Mouse (Mus musculus): ENCODE results near the gene a. TPM values are rescaled to one million over a fixed set of nuclear protein-coding genes. Genes with fewer than 3 reads are reported as not detected.

a gene
- total RNA-seq, 2 experiments from 2014 or later, result not detected

GRCm38 (mm10) chr2:154782856-154783650 lies 8.1 kb upstream of the a start:
- no peak for DNase-seq

DNA sequence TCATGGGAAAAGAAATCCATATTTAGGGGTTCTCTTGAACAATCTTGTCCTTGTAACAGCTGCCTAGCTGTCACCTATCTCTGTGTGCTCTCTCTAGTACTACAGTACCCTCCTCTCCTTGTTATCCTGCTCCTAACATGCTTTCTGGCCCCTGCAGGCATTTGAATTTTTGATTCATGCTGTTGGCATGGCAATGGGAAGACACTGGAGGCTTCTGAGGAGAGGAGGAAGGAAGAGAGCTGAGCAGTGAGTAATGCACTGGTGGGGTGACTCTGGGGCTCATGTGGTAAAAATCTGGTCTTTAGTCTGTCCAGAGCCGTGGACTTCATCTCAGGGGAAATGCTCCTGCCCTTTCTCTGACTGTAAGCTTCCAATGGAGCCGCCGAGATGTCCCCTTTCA lies 5.9 kb upstream of the a start:
- no peak for DNase-seq

GRCm38 (mm10) chr2:154786187-154786586 lies 5.0 kb upstream of the a start:
- DNase-seq, result no peak

DNA sequence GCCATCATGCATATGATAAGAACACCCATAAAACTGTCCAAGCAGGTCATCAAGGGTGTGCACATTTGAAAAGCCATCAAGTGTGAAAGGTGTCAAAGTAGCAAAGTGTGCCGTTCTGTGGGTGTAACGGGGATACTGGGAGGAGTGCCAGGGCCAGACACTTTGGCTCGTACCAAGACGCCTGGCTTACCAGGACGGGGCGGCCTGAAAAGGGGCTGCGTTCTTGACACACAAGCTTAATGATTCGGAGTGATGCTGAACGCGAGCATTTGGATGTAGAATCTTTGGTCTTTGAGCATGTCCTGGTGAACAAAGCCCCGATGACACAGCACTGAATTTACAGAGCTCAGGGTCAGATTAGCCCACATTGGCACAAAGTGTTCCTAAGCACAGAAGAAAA lies 4.4 kb upstream of the a start:
- peak in 1 of 2 experiments; percentile 39 for DNase-seq

GRCm38 (mm10) chr2:154789381-154789780 lies 1.8 kb upstream of the a start:
- no peak for DNase-seq

GRCm38 (mm10) chr2:154789977-154790655 lies 1.1 kb upstream of the a start:
- DNase-seq, result peak; percentile 40 to 42

- DNase-seq, result peak; percentile 88 to 93
Observed at GRCm38 (mm10) chr2:154791661-154792642, 750 bp downstream of the a start.

- no peak for DNase-seq
Observed at GRCm38 (mm10) chr2:154803372-154803771, 12.2 kb downstream of the a start.

GRCm38 (mm10) chr2:154803845-154804244 lies 12.6 kb downstream of the a start:
- no peak for DNase-seq

DNA sequence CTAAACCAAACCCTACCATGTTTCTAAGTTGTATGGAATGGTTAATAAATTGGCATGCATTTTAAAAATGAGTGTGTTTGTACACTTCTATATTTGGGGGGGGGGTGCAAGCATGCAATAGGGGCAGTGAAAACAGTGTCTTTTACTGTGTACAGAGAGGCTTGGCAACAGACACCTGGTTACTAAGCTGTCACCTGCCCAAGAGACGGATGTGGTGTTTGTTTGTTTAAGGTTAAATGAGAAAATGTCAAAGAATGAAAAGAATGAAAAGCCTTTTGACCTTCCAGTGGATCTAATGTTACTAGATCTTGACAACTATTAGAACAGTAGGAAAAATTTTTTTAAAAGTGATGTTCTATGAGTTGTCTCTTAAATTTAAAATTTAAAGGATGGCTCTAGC lies 16.5 kb downstream of the a start:
- no peak for DNase-seq

DNA sequence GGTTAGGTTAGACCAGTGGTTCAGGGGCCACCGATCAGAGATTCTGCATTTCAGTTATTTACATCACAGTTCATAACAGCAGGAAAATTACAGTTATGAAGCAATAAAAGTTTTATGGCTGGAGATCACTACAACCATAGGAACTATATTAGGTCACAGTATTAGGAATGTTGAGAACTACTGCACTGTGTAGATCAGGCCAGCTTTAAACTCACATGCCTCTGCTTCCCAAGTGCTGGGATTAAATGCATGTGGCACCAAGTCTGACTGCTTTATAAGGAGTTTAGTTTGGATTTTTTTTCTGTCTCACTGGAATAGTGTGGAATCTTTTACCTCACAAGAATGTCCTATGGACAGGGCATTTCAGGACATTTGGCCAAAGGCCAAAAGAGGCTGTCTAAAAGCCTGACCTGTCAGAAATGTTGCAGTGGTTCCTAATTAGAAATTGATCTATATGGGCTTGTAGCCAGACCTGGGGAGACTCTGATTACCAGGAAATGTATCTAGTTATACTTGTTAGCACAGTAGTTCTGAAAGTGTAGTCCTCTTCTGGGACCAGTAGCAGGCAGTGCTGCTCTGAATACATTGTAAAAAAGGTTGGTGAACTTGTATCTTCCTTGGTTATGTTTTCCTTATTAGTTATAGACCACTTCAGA lies 18.0 kb downstream of the a start:
- DNase-seq, result peak; percentile 35 to 42

DNA sequence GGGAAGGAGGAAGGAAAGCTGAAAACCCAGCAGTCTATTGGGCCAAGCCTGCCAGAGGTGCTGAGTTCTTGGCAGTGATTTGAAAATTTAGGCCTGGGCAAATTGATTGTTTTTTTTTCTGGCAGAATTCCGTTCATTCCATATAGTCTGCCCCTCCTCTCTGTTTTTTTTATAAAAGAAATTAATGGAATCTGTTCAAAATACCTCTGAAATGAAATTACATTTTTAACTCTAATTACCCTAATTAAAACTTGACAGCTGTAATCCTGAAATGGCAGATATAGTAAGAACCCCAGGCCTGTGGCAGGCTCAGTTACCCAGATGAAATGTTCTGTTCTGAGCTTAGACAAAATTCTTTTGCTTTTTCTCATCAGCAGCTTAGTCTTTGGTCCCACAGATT lies 19.6 kb downstream of the a start:
- no peak for DNase-seq

DNA sequence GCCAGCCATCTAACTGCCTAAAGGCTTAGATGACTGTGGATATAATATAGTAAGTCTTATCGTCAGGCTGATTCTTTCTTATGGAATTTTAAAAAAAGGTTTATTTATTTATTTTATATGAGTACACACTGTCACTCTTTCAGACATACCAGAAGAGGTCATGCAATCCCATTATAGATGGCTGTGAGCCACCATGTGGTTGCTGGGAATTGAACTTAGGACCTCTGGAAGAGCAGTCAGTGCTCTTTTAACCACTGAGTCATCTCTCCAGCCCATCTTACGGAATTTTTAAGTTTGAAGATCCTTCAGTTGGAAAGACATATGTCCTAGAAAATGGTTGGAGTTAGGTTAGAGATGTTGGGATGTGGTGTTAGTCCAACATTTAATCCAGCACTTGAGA lies 22.2 kb downstream of the a start:
- DNase-seq, result no peak

DNA sequence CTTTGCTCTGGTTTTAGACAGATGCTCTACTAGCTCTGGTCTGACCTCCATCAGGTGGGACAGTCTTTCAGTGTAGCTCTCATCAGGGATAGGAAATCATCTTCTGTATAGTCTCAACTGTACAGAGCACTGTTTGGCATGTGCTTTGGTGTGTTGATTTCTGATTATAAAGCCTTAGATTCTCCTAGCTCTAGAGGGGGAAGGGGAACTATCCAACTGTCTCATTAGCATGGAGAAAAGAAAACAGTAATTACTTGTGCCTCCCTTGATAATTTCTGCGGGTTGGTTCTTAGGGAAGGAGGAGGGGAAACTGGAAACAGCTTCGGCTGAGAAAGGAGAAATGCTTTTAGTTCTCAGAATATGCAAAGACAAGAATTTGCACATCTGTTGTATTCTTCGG lies 25.9 kb downstream of the a start:
- DNase-seq, result no peak

GRCm38 (mm10) chr2:154817788-154818187 lies 26.6 kb downstream of the a start:
- DNase-seq, result peak; percentile 53 to 78

DNA sequence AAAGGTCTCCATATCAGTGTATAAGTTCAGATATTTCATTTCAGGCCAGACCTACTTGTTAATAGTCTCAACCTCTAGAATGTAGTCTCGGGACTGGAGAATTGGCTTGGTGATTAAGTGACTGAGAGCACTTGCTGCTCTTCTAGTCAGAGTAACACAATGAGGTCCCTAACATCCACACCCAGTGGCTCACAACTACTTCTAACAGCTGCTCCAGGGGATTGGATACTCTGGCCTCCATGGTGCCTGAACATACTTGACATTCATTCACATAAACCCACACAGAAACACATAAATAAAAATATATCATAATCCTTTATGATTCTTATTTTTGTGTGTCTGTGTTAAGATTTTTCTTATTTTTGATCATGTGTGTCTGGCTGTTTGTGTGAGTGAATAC lies 27.4 kb downstream of the a start:
- DNase-seq, result no peak

- no peak for DNase-seq
Observed at GRCm38 (mm10) chr2:154820346-154820745, 29.1 kb downstream of the a start.

DNA sequence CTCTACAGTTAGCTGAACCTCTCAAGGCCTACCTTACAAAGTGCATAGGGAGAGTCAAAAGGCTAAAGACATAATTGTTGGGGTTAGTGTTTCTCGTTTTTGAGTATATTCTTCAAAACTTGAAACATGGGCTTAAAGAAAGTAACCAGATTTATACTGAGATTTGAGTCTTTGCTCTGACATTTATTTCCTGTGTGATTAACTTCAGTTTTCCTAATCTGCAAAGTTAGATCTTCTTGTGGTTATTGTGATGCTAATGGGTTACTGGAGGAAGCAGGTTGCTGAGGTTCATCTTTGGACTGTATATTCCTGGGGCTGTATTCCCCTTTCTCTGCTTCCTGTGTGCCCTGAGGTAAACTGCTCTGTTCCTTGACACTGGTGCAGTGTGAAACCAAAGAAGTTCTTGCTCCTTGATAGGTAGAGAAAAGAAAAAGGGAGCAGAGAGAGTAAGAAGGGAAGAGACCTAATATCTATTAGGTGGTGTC lies 34.9 kb downstream of the a start:
- no peak for DNase-seq

- no peak for DNase-seq
Observed at GRCm38 (mm10) chr2:154827521-154827920, 36.3 kb downstream of the a start.

DNA sequence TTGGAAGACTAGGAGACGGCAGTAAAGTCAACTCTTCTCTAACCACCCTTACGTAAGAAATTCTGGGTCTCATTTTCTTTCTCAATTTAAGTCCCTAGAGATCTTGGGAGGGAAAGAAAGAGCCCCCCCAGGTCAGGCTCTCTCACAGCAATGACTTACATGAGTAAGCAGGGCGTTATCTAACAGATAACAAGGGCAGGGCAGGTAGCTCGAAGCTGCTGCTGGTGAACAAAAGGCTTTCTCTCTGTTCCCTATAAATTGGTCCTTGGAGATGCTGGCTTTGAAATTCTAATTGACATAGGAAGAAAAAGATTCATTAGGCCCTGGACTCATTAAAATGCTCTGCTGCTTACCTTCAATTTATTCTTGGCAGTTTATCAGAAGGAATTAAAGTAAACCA lies 41.3 kb downstream of the a start:
- DNase-seq, result no peak

DNA sequence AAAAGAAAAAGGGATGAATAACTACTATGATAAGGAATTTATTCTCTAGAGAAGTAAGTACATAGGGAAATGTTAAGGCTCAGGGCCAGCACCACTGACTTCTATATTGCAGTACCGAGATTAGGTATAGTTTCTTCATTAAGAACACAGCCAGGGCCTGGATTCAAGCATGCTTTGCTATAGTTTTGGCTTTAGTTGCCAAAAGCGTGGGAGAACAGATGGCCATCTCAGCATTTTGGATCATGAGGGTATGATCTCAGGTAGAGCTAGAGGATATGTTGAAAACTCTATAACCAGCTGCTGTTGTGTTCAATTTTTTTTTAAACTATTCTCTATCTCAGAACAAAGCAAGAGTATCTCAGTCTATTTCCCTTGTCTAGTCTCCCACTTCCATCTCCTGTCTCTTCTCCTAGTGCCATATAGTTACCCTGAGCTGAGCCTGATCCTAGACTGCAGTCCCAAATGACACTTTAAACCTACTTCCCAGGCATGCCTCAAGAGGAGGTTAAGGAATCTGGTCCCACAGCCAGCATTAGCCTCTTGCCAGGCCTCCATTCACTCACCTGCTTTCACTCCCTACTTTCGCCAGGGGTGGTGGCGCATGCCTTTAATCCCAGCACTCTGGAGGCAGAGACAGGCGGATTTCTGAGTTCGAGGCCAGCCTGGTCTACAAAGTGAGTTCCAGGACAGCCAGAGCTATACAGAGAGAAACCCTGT lies 43.1 kb downstream of the a start:
- no peak for DNase-seq

All from adrenal gland, postnatal 36 days (tissue).